Mouse (Mus musculus): ENCODE measurements at regions not wholly inside any gene's neighbourhood (a gene's known extent, or its start where the extent isn't known, plus 50 kb on each side); places are given as distances from the start of the nearest gene placed in this dataset.

DNA sequence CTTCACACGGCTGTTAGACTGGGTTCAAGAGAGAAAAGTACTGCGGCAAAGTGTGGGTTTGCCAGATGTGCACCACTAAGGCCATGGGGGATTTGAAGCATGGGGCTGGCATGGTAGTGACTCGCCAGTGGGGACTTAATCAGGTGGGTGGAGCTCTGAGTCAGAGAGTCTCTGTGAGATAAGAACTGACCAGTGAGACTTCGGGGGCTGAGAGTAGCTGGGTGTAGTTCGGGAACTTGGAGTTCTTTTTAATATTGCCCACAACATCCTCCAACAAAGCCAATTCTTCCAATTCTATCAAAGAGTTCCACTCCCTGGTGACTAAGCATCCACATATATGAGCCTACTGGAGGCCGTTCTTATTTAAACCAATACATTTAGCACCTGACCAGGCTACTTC lies 75.8 kb upstream of the Spred2 start:
- intact Hi-C loops (cut with DNase I), result no loop called here
- no peak for DNase-seq

DNA sequence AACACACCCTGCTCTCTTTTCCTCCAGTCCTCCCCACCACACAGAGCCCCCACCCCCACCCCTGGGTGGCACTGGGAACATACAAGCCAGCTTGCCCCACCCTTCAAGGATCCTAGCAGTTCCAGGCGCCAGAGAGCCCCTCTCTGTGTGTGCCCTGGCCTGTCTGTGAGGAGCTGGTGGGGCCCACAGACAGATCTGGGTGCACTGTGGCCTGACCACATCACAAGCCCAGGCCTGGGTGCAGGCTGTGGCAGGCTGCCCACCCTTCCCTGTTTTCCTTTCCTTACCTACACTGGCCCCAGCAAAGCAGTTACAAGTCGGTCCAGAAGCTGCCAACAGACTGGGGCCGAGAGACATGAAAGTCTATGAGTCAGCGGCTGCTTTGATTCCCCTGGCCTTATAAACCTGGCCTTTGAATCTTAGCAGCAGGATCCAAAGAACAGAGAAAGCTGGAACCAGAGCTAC lies 74.8 kb upstream of the Spred2 start:
- no peak for DNase-seq
- intact Hi-C loops (cut with DNase I), result no loop called here

DNA sequence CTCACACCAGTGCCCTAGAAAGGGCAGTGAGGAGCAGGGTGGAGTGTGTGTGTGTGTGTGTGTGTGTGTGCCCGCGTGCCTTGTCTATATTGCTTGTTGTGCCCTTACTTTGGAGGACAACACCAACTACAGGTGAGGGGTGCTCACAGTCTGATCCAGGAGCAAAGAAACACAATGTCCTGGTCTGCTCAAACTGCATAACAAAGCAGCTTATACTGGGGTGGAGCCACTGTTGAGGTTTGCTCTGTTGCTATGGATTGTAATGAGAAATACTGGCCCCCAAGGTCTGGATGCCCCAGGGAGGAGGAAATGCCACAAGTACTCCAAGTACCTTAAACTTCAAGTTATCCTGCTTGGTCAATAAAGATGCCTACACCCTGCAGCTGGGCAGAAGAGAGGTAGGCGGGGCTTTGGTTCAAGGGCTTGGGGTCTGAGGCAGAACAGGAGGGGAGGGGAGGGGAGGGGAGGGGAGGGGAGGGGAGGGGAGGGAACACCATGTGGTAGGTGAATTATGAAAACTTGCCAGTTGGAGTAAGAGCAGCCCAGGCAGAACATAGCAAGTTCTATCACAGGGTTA lies 74.2 kb upstream of the Spred2 start:
- intact Hi-C loops (cut with DNase I), result no loop called here
- DNase-seq, result no peak

DNA sequence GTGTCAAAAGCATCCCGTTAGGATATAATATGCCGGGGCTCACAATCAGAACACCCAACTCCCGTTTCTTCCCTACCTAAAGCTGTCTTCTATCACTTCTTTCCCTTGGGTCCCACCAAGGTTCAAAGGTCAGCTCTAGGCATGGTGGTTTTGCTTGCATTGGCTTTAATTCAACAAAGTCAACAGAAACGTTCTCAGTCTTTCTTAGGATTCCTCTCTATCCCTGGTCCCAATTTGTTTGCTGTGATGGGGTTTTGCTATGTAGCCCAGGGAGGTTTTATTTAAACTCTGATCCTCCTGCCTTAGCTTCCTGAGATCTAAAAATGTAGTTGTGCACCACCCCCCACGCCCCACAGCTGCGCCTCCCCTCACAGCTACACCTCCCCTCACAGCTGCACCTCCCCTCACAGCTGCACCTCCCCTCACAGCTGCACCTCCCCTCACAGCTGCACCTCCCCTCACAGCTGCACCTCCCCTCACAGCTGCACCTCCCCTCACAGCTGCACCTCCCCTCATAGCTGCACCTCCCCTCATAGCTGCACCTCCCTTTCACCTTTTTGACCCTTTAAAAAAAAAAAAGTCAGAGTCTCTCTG lies 73.1 kb upstream of the Spred2 start:
- intact Hi-C loops (cut with DNase I), result no loop called here
- no peak for DNase-seq

DNA sequence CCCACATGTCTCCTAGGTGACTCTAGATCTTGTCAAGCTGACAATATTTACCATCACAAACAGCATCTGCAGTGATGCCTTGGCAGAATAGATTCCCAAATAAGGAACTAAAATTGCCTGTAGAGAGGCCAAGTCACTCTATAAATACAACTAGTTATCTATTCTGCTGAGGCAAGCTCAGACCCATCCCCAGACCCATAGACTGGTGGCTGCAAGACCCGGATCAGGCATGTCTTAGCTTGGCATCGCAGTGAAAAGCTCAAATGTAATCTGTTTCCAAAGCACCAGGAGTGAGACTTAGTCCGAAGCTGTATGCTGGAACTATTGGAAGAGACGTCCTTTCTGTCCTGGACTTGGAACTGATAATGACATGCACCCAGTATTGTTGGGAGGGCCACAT lies 62.6 kb upstream of the Spred2 start:
- no peak for DNase-seq
- intact Hi-C loops (cut with DNase I), result no loop called here

DNA sequence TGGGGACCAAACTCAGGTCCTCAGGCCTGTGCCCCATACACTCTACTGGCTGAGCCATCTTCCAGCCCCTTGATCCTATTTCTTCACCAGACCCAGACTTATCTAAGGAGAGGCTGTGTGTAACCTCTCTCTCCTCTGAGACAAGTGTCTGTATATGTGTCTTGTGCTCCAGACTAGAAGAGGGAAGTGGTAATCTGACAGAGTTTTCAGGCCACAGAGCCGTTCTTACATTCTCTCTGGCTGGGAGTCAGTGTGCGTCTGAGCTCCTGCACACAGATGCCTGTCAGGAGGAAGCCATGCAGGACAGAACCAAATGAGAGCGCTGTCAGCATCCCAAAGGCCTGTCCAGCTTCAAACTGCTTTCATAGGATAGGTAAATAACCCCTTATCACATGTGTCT lies 60.8 kb upstream of the Spred2 start:
- DNase-seq, result no peak
- intact Hi-C loops (cut with DNase I), result no loop called here

DNA sequence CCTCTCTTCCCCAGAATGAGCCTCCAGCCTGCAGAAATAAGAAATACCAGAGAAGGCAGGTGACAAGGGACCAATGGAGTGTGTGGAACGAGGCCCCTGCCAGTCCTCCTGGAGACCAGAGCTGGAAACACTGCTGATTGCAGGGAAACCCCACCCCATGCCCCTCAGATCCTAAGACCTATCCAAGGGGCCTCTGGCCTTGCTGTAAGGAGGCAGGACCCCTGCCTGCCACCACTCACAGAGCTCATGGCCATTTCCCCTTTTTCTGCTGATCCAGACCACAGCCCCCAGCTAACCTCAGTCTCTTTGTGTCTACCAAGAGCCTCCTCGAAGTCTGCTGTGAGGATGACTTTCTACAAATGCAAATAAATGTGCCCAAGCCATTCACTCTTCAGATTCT lies 57.9 kb upstream of the Spred2 start:
- intact Hi-C loops (cut with DNase I), result no loop called here

DNA sequence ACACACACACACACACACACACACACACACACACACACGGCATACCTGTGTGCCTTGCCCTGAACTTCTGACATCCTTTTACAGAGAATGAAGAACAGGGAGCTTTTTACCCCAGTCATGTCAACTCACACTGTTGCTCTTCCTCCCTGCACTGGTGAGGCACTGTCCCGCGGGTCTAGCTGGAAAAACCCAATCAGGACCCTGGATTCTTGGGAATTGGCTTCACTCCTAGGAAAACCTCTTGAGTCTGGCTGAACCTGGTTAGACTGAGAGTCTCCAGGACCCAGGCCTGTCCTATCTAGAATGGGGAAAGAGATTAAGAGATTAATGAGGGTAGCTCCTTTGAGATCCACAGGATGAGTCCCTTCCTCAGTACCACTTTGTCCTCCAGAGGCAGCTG lies 54.5 kb upstream of the Spred2 start:
- intact Hi-C loops (cut with DNase I), result no loop called here
- no peak for DNase-seq

More for the DNA sequence above, 57.9 kb upstream of the Spred2 start:
- DNase-seq, result no peak

DNA sequence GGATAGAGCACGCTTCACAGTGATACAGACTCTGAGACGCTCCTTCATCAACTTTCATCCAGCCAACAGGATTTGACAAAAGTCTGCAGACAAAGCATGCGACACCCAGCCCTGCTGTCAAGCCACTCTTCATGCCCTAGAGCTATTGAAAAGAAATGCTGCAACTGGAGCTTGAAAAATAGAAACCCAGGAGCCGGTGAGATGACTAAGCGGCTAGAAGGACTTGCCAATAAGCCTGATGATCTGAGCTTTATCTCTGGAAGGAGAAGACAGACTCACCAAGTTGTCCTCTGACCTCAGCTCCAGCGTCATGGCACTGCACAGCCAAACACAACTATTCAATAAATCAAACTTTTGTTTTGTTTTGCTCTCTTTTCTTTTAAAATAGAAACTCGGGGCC lies 54.0 kb upstream of the Spred2 start:
- intact Hi-C loops (cut with DNase I), result no loop called here
- no peak for DNase-seq

DNA sequence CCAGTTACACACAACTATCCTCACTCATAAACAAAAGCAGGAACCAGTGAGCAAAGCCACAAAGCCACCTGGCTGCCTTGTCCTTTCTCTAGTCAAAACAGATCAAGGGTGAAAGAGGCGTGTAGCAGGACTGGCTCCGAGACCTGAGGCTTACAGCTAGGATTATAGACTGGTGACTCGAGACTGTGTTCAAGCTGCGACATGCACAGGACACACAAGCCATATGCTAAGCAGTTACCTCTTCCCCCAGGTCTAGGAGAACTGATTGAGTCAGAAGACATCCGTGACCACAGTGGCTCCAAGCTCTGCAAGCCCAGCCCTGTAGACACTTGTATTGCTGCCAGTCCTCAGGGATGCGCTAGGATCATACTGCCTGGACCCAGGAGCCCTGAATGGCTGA lies 50.4 kb upstream of the Spred2 start:
- intact Hi-C loops (cut with DNase I), result no loop called here
- no peak for DNase-seq

Data from heart, postnatal 14 days (tissue).